ENCODE assay signal across 8 mouse cellular contexts in the genomic region with DNA sequence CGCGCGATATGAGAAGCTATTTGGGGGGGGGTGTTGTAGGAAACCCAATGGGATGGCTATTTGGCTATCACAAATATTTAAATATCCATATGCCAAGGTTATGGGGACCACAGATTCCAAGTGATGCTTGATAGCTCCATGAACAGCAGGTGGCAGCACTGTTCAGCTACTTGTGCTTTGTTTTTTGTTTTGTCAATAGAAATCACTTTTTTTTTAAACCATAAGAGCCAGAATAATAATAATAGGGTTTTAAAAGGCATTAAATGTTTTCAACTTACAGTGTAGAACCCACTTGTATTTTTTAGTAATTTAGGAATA.
DNase-seq lines count a peak whose midpoint lies in the region; TF ChIP-seq lines count a peak whose summit lies in the region.

No protein-coding gene starts in this region.

- intact Hi-C loops in left cerebral cortex, postnatal 25 days (cut with DNase I), result loop anchor here (5.0 kb wide), 1 partner anchor 1031 kb away; no protein-coding TSS in a partner anchor

- TF ChIP-seq CTCF in brain, embryonic 14.5 days (IDR thresholded peaks at IDR 0.05; ENCODE audit: borderline replicate concordance, extremely low read depth, insufficient read depth, insufficient read length), result peak; percentile 55; the same call in 1 of the 2 replicates

- DNase-seq in adrenal gland, postnatal 14 days, result peak; percentile 14
- DNase-seq in adrenal gland, adult 2 months, result no peak
- DNase-seq in left cerebral cortex, postnatal 25 days (ENCODE audit: low spot score in 2 of 2), result peak; percentile 20 to 32
- no peak for DNase-seq in left cerebral cortex, adult 11 months (ENCODE audit: low spot score)
- DNase-seq in brain, embryonic 14.5 days (ENCODE audit: low read depth), result peak; percentile 61
- DNase-seq in kidney, postnatal 10 days, result peak; percentile 64
- peak; percentile 48 for DNase-seq in retina, postnatal 1 day
- DNase-seq in spleen, postnatal 36 days (ENCODE audit: low spot score in 2 of 2), result no peak

- TF ChIP-seq POLR2A in brain, embryonic 14.5 days (IDR thresholded peaks at IDR 0.05; ENCODE audit: borderline replicate concordance, extremely low read depth, insufficient read depth, insufficient read length, poor library complexity, severe bottlenecking), result no peak

Comparison
In these comparisons a context has a peak if more than half of its experiments do, and no peak if none do; other contexts are left out.
1. DNase-seq: peak in adrenal gland, postnatal 14 days (single experiment), left cerebral cortex, postnatal 25 days (2 of 2), brain, embryonic 14.5 days (single experiment), kidney, postnatal 10 days (single experiment) and retina, postnatal 1 day (single experiment); none in adrenal gland, adult 2 months (single experiment), left cerebral cortex, adult 11 months (single experiment) and spleen, postnatal 36 days (0 of 2).